In genomic region chr4:45878929-45879328, GRCm38 (mm10) we compare ENCODE assay signal across 8 mouse cellular contexts. TPM values are rescaled to one million over a fixed set of nuclear protein-coding genes. Genes with fewer than 3 reads are reported as not detected.
A peak's percentile ranks its signal among the peaks of the same experiment; 100 is the strongest.
DNase-seq lines count a peak whose midpoint lies in the region.

No protein-coding gene starts in this region.

- intact Hi-C loops in gastrocnemius, postnatal 14 days (cut with DNase I; ENCODE audit: low total_unique reads), result no loop called here

- peak; percentile 17 for DNase-seq in gastrocnemius, postnatal 14 days
- DNase-seq in gastrocnemius, postnatal 25 days, result no peak
- peak; percentile 28 for DNase-seq in urinary bladder, postnatal 14 days (ENCODE audit: low spot score)
- no peak for DNase-seq in urinary bladder, adult 18-20 months (ENCODE audit: low spot score in 2 of 2)
- peak; percentile 14 to 35 for DNase-seq in cerebellum, postnatal 36 days
- peak; percentile 52 to 72 for DNase-seq in kidney, postnatal 36 days
- peak; percentile 34 for DNase-seq in lung, postnatal 25 days (ENCODE audit: low spot score)
- no peak for DNase-seq in yolk sac, embryonic 10.5 days (ENCODE audit: low spot score)

RNA-seq across cellular contexts. Expression of gene Ccdc180, which starts 11.2 kb away (rescaled TPM):
- total RNA-seq in gastrocnemius, postnatal 14 days (2021), result under 1 TPM in 1 of 2 experiments, not detected in 1; 0.04 TPM
- not detected for total RNA-seq in gastrocnemius, postnatal 25 days (2021)

RNA-seq across cellular contexts. Expression of gene Stra6l, which starts 30.5 kb away (rescaled TPM):
- total RNA-seq in gastrocnemius, postnatal 14 days (2021), result not detected
- total RNA-seq in gastrocnemius, postnatal 25 days (2021), result not detected

RNA-seq across cellular contexts. Expression of gene Igfbpl1, which starts 52.2 kb away (rescaled TPM):
- total RNA-seq in gastrocnemius, postnatal 14 days (2021), result not detected
- not detected for total RNA-seq in gastrocnemius, postnatal 25 days (2021)

Comparison
In these comparisons a context has a peak if more than half of its experiments do, and no peak if none do; other contexts are left out.
1. DNase-seq: peak in gastrocnemius, postnatal 14 days (single experiment), urinary bladder, postnatal 14 days (single experiment), cerebellum, postnatal 36 days (2 of 2), kidney, postnatal 36 days (2 of 2) and lung, postnatal 25 days (single experiment); none in gastrocnemius, postnatal 25 days (single experiment), urinary bladder, adult 18-20 months (0 of 2) and yolk sac, embryonic 10.5 days (single experiment).